Mouse (Mus musculus) embryonic facial prominence, embryonic 11.5 days (tissue): ENCODE data around the gene Fgfr2. TPM values are rescaled to one million over a fixed set of nuclear protein-coding genes. Genes with fewer than 3 reads are reported as not detected.

Source experiments
- ATAC-seq: fragments of 200-750 bp; cut with Nextera tagmentation; replicated peaks from 2 replicates; pipeline ENCODE4 v1.8.0; 2017; ENCODE audit warnings: low read depth; ENCODE audit not compliant: insufficient number of reproducible peaks, low FRiP score, low TSS enrichment
- DNase-seq: peaks from one replicate; pipeline ENCODE4 v3.0.0-alpha.2; 2015; ENCODE audit warnings: low spot score
- H3K27ac ChIP-seq: fragments of 300-500 bp; sonication (generic); replicated peaks from 2 replicates; pipeline ENCODE4 v1.5.1; 2014; ENCODE audit warnings: mild to moderate bottlenecking, low read depth, low read length, control low read depth
- H3K27me3 ChIP-seq: fragments of 300-500 bp; sonication (generic); 2 replicates; pipeline ENCODE4 v1.6.1; 2014; ENCODE audit warnings: mild to moderate bottlenecking, low read length, moderate library complexity, mixed read lengths; ENCODE audit not compliant: control insufficient read depth, insufficient read depth
- H3K36me3 ChIP-seq: fragments of 300-500 bp; sonication (generic); replicated peaks from 2 replicates; pipeline ENCODE4 v1.6.1; 2014; ENCODE audit warnings: low read depth, mild to moderate bottlenecking, low read length, moderate library complexity, mixed read lengths; ENCODE audit not compliant: control insufficient read depth, insufficient read depth
- H3K4me1 ChIP-seq: fragments of 300-500 bp; sonication (generic); 2 replicates; pipeline ENCODE4 v1.6.1; 2014; ENCODE audit warnings: low read length, mixed read lengths; ENCODE audit not compliant: control insufficient read depth, insufficient read depth
- H3K4me2 ChIP-seq: fragments of 300-500 bp; sonication (generic); 2 replicates; pipeline ENCODE4 v1.6.1; 2014; ENCODE audit warnings: low read depth, mild to moderate bottlenecking, control low read depth, low read length, moderate library complexity
- H3K4me3 ChIP-seq: fragments of 300-500 bp; sonication (generic); 2 replicates; pipeline ENCODE4 v1.5.1; 2014; ENCODE audit warnings: low read depth, low read length, control low read depth
- H3K9ac ChIP-seq: fragments of 300-500 bp; sonication (generic); replicated peaks from 2 replicates; pipeline ENCODE4 v1.6.1; 2014; ENCODE audit warnings: mild to moderate bottlenecking, control low read depth, low read length
- H3K9me3 ChIP-seq: fragments of 300-500 bp; sonication (generic); replicated peaks from 2 replicates; pipeline ENCODE4 v1.6.1; 2016; ENCODE audit warnings: mild to moderate bottlenecking, low read length, inconsistent platforms, mixed read lengths; ENCODE audit not compliant: control insufficient read depth
- WGBS: fragments of 180-500 bp; shearing (Covaris S2); extraction: QIAGEN DNeasy Blood & Tissue Kit; methylation state at CpG from one replicate; pipeline ENCODE4 v1.1.7; 2014; 5-methylcytosine and 5-hydroxymethylcytosine counted together
- polyA plus RNA-seq: library from polyadenylated mRNA; unstranded; fragments of >200 nt; fragmentation: Nextera tagmentation; extraction: Ambion mirVana; gene quantifications from 2 replicates; pipeline ENCODE4 v1.2.1, GENCODE M21; 2014

Gene Fgfr2
- polyA plus RNA-seq, 1 experiment from 2014 or later = 75.6 TPM

DNA sequence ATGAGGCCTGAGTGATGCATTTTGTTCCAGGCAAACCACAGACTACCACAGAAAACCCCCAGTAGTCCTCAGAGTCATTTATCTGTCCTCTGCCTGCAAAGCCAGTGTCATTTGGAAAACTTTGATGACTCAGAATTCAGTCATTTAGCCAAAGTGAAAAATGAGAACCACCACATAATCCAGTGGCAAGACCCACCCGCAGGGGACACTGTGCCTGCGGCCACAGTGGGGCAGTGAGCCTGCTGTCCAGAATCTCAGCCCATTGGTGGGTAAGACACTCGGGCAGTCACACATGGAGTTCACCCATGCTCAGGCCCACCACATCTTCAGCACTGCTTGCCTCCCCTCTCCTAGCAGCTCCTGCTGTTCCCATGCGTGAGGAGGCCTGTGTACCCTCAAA, 403.6 kb downstream of the Fgfr2 start:
- no peak overlapping the region for H3K4me3 ChIP-seq
- no peaks in the 10 kb centered on the region; the same call in 1 of the 2 replicates for H3K4me1 ChIP-seq
- H3K36me3 ChIP-seq = no peaks in the 10 kb centered on the region
- H3K9me3 ChIP-seq = no peaks in the 10 kb centered on the region
- no peak for DNase-seq
- ATAC-seq = no peak
- 87% methylated on average over 4 of the region's 4 CpGs for WGBS
- no peak overlapping the region for H3K27ac ChIP-seq
- no peak overlapping the region for H3K4me2 ChIP-seq
- H3K27me3 ChIP-seq = no peaks in the 10 kb centered on the region
- H3K9ac ChIP-seq = no peak overlapping the region

- DNase-seq = no peak
- Histone ChIP-seq H3K36me3 (no peaks in the 10 kb centered on the region), H3K4me2 (no peak overlapping the region), H3K27me3 (no peaks in the 10 kb centered on the region), H3K4me1 (peaks cover 6% of the 10 kb centered on the region), H3K9me3 (no peaks in the 10 kb centered on the region), H3K9ac (no peak overlapping the region), H3K4me3 (no peak overlapping the region), H3K27ac (no peak overlapping the region)
- no peak for ATAC-seq
- whole genome bisulfite sequencing = 88% methylated on average over 4 of the region's 4 CpGs
These were observed 407.9 kb downstream of the Fgfr2 start for GRCm38 (mm10) chr7:132715259-132715658.

DNA sequence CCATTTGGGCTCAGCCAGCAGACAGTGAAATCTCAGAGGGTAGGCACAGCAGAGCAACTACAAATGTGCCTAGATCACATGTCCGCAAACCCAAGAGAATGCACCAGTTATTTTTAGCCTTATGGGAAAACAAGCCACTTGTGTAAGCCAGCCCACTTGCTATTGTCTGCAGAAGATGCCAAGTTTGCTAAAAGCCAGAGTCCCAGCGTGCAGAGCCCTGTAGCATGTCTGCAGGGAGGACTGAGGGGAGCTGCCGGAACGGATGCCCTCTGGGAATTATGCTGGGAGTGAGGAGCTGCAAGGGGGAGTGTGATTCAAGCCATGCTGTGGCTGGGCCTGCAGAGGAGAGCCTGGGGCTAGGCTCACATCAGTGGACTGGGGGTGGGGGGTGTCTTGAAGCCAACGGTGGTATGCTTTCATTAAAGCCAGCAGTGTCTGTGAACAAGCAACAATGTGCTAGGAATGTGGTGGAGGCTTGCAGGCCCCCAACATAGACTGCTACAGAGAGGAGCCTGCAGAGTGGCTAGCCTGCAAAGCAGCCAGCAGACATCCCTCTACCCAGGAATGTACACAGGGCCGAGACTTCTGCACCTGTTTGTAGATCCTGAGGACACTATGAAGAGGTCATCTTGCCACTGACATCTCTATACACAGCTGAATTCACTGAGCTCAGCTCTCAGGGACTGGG, 408.8 kb downstream of the Fgfr2 start:
- 33% methylated on average over 6 of the region's 6 CpGs for WGBS
- Histone ChIP-seq H3K9ac (0 out of 2 replicates have a peak overlapping the region, but pooled peaks have one; percentile 18), H3K27ac (peak overlapping the region; percentile 47; the same call in 1 of the 2 replicates), H3K27me3 (no peaks in the 10 kb centered on the region), H3K4me3 (no peak overlapping the region), H3K36me3 (no peaks in the 10 kb centered on the region), H3K4me1 (peaks cover 6% of the 10 kb centered on the region), H3K9me3 (no peaks in the 10 kb centered on the region), H3K4me2 (no peak overlapping the region)
- peak; percentile 40 for DNase-seq
- ATAC-seq = peak; percentile 58

- Histone ChIP-seq H3K4me3 (no peak overlapping the region), H3K27me3 (no peaks in the 10 kb centered on the region), H3K9me3 (no peaks in the 10 kb centered on the region), H3K36me3 (no peaks in the 10 kb centered on the region), H3K27ac (peak overlapping the region; percentile 56), H3K4me1 (peaks cover 6% of the 10 kb centered on the region), H3K4me2 (no peak overlapping the region), H3K9ac (no peak overlapping the region)
- ATAC-seq (no peak), DNase-seq (no peak)
- WGBS = 59% methylated on average over 8 of the region's 8 CpGs
These were observed 409.5 kb downstream of the Fgfr2 start for GRCm38 (mm10) chr7:132713483-132714126.

GRCm38 (mm10) chr7:132712956-132713355, 410.2 kb downstream of the Fgfr2 start:
- no peak for DNase-seq
- H3K4me3 ChIP-seq = no peak overlapping the region
- no peak overlapping the region for H3K9ac ChIP-seq
- H3K4me2 ChIP-seq = no peak overlapping the region
- H3K9me3 ChIP-seq = no peaks in the 10 kb centered on the region
- 78% methylated on average over 7 of the region's 7 CpGs for WGBS
- peaks cover 6% of the 10 kb centered on the region for H3K4me1 ChIP-seq
- no peaks in the 10 kb centered on the region for H3K27me3 ChIP-seq
- H3K27ac ChIP-seq = no peak overlapping the region
- no peak for ATAC-seq
- H3K36me3 ChIP-seq = no peaks in the 10 kb centered on the region

DNA sequence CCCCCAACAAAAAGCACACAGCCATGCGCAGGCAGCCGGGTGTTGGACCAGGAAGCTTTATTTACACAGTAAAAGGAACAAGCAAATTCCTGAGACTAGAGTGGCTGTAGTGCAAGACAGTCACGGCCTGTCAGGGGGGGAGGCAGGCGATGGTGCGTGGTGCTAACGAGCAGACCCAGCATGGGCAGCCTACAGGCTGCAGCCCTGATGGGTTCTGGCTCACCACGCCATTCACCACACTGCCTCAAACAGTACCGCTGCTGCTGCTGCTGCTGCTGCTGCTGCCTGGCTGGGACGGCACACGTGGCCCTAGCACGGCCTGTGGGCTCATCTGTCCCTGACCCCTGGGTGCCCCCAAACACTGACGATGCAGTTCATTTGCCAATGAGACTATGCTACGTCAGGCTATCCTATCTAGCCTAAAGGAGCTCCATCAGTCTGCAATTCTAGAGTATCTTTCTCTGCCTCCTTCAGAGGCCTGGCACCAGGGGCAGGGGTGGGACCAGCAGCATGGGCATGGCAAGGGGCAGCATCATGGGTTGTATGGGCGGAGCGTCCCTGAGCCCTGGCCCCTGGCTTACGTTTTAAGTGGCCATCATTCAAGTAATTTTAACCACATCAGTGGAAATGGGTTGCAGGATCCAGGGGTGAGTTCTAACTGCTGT, 411.0 kb downstream of the Fgfr2 start:
- WGBS = 39% methylated on average over 16 of the region's 16 CpGs
- Histone ChIP-seq H3K4me1 (peaks cover 6% of the 10 kb centered on the region), H3K4me2 (no peak overlapping the region), H3K4me3 (no peak overlapping the region), H3K27me3 (no peaks in the 10 kb centered on the region), H3K36me3 (no peaks in the 10 kb centered on the region), H3K9me3 (no peaks in the 10 kb centered on the region), H3K9ac (no peak overlapping the region), H3K27ac (no peak overlapping the region)
- DNase-seq (no peak), ATAC-seq (no peak)

GRCm38 (mm10) chr7:132711579-132711978, 411.6 kb downstream of the Fgfr2 start:
- Histone ChIP-seq H3K9ac (no peak overlapping the region), H3K27ac (no peak overlapping the region), H3K4me2 (no peak overlapping the region), H3K27me3 (no peaks in the 10 kb centered on the region), H3K4me3 (no peak overlapping the region), H3K4me1 (peaks cover 6% of the 10 kb centered on the region), H3K9me3 (no peaks in the 10 kb centered on the region), H3K36me3 (no peaks in the 10 kb centered on the region)
- 81% methylated on average over 9 of the region's 9 CpGs for WGBS
- DNase-seq (no peak), ATAC-seq (no peak)

DNA sequence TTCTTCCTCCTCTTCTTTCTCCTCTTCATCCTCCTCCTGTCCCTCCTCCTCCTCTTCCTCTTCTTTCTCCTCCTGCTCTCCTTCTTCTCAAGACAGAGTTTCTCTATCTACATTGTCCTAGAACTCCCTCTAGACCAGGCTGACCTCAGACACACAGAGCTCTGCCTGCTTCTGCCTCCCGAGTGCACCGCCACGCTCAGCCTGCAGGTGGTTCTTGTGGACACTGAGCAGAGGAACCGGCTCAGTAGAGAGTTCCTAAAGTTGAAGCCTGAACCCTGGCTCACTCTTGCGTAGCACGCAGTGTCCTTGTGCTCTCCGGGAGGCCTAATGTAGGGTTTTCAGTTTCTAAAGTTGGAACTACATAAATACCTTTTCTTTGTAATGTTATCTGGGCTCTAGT, 418.0 kb downstream of the Fgfr2 start:
- Histone ChIP-seq H3K4me3 (no peak overlapping the region), H3K27me3 (no peaks in the 10 kb centered on the region), H3K27ac (no peak overlapping the region), H3K36me3 (no peaks in the 10 kb centered on the region; the same call in 1 of the 2 replicates), H3K9me3 (no peaks in the 10 kb centered on the region), H3K9ac (no peak overlapping the region), H3K4me1 (no peaks in the 10 kb centered on the region), H3K4me2 (no peak overlapping the region)
- ATAC-seq = no peak
- WGBS = 86% methylated on average over 7 of the region's 7 CpGs
- no peak for DNase-seq
